Mouse (Mus musculus): ENCODE results near the gene Rdh19. TPM values are rescaled to one million over a fixed set of nuclear protein-coding genes. Genes with fewer than 3 reads are reported as not detected.
"Not testable (repeated sequence)": the region's sequence is repeated elsewhere in the genome, so short reads cannot be mapped to it uniquely, and the experiment has no call there.

Rdh19 gene
- polyA plus RNA-seq, 1 experiment = not detected

DNA sequence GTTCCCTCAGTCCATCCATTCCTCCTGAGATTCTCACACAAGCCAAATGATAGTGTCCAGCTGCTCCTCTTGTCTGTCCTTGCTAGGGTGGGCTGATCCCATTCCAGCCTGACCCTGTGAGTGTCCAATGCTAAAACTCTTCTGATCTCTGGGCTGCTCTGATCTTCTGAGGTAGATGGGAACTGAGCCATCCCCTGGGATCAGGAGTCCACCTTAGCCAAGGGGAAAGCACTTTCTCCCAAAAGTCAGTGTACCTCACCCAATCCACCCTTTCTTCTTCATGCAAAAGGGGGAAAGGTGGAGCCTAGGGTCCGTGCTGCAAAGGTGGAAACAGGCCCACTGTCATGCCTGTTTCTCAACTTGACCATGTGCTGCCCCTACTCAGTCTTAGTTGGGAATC, 41.8 kb downstream of the Rdh19 start:
- H3K36me3 ChIP-seq (ENCODE audit: control insufficient read depth, insufficient read depth, low read length, poor library complexity, severe bottlenecking) = no peaks in the 10 kb centered on the region
- TF ChIP-seq EP300 (IDR thresholded peaks at IDR 0.05; ENCODE audit: insufficient read depth, low read depth, low read length) (no peak), CTCF (IDR thresholded peaks at IDR 0.05; ENCODE audit: low read depth, low read length) (no peak), POLR2A (IDR thresholded peaks at IDR 0.05; ENCODE audit: insufficient read depth, low read length) (no peak)

DNA sequence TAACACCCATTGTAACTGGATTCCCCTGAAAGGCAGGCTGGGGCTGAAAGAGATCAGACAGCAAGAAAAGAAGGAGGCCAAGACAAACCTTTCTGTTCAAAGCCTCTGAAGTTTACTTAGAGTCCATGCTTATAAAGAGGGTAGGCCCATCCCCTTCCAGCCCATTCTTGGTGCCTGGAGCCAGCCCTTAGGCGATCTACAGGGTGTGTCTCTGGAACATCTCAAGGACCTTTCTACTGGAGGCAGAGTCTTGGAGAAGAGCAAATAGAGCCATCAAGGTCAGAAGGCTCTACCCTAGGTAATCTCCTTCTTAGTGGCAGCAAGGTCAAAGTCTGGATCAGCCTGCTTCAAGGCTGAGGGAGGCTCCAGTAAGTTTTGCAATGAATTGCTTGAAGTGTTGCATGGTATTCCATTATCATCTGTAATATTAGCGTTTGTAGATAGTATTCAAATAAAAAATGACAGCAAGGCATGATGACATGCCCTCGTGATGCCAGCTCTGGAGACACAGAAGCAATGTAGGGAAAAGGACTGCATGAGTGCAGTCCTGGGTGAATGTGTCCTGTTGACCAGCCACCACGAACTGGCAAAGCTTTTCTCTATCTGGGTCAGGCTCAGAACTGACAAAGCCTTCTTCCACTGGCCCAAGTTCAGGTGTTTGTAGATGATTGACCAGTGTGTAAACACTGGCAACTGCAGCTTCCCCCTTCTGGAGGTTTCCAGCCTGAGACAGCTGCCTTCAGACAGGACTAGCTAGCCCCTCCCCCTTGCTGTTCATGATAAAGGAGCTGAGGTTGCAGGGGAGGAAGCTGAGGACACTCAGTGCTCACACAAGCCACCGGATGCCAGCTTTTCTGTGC, 43.7 kb downstream of the Rdh19 start:
- TF ChIP-seq EP300 (IDR thresholded peaks at IDR 0.05; ENCODE audit: insufficient read depth, low read depth, low read length) = peak; percentile 71
- H3K27ac ChIP-seq (ENCODE audit: insufficient read depth, low read length) = peak overlapping the region; percentile 41
- H3K27me3 ChIP-seq (ENCODE audit: control insufficient read depth, insufficient read depth, low read length, poor library complexity, severe bottlenecking); H3K4me1 ChIP-seq (ENCODE audit: control insufficient read depth, insufficient read depth, low read length); H3K9me3 ChIP-seq (replicated peaks; ENCODE audit: control insufficient read depth, insufficient read depth, low read length, poor library complexity, severe bottlenecking); H3K4me3 ChIP-seq (ENCODE audit: low read depth, low read length); H3K36me3 ChIP-seq (ENCODE audit: control insufficient read depth, insufficient read depth, low read length, poor library complexity, severe bottlenecking); H3K9ac ChIP-seq (ENCODE audit: low read depth, poor library complexity, severe bottlenecking): not testable (repeated sequence)

More for the DNA sequence above, 41.8 kb downstream of the Rdh19 start:
- Histone ChIP-seq H3K9ac (ENCODE audit: low read depth, poor library complexity, severe bottlenecking) (no peak overlapping the region), H3K4me3 (ENCODE audit: low read depth, low read length) (no peak overlapping the region), H3K4me1 (ENCODE audit: control insufficient read depth, insufficient read depth, low read length) (no peaks in the 10 kb centered on the region), H3K9me3 (replicated peaks; ENCODE audit: control insufficient read depth, insufficient read depth, low read length, poor library complexity, severe bottlenecking) (no peaks in the 10 kb centered on the region), H3K27ac (ENCODE audit: insufficient read depth, low read length) (no peak overlapping the region), H3K27me3 (ENCODE audit: control insufficient read depth, insufficient read depth, low read length, poor library complexity, severe bottlenecking) (no peaks in the 10 kb centered on the region)

DNA sequence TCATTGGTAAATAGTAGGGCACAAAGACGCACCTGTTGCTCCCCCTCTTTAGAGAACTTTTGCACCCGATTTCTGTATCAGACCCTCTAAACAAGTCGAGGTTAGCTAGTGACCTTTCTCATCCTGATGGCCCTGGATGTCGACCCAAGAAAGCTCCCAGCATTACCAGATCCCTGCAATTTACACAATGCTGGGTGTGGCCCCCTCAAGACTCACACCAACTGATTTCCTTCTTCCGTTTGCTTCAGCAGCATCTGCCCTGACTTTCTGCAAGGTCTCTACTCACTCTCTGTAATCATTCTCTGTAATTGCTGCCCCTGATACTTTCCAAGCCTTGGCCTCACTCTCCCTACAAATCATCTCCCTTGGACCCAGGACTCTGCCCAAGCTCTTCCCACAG, 47.0 kb downstream of the Rdh19 start:
- Histone ChIP-seq H3K4me3 (ENCODE audit: low read depth, low read length) (no peak overlapping the region), H3K27me3 (ENCODE audit: control insufficient read depth, insufficient read depth, low read length, poor library complexity, severe bottlenecking) (no peaks in the 10 kb centered on the region), H3K4me1 (ENCODE audit: control insufficient read depth, insufficient read depth, low read length) (peaks cover 7% of the 10 kb centered on the region), H3K9ac (ENCODE audit: low read depth, poor library complexity, severe bottlenecking) (no peak overlapping the region), H3K9me3 (replicated peaks; ENCODE audit: control insufficient read depth, insufficient read depth, low read length, poor library complexity, severe bottlenecking) (no peaks in the 10 kb centered on the region), H3K27ac (ENCODE audit: insufficient read depth, low read length) (no peak overlapping the region), H3K36me3 (ENCODE audit: control insufficient read depth, insufficient read depth, low read length, poor library complexity, severe bottlenecking) (no peaks in the 10 kb centered on the region)
- TF ChIP-seq EP300 (IDR thresholded peaks at IDR 0.05; ENCODE audit: insufficient read depth, low read depth, low read length) (peak; percentile 75), CTCF (IDR thresholded peaks at IDR 0.05; ENCODE audit: low read depth, low read length) (no peak)

DNA sequence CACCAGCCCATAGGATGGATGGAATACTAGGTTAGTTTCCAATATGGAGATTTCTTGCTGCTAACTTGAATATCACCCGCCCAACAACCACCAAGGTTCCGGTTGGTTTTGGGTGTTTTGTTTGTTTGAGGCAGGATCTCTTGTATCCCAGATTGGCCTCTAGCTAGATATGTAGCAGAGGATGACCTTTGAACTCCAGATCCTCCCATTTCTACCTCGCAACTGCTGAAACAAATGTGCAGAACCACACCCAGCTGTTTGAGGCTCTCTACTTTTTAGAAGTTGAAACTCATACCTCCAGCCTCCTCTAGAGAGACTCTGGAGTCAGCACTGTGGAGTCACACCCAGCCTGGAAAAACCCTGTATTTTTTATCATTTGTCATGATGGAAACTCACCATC, 47.8 kb downstream of the Rdh19 start:
- Histone ChIP-seq H3K4me3 (ENCODE audit: low read depth, low read length) (no peak overlapping the region), H3K4me1 (ENCODE audit: control insufficient read depth, insufficient read depth, low read length) (peaks cover 7% of the 10 kb centered on the region), H3K27me3 (ENCODE audit: control insufficient read depth, insufficient read depth, low read length, poor library complexity, severe bottlenecking) (no peaks in the 10 kb centered on the region), H3K9ac (ENCODE audit: low read depth, poor library complexity, severe bottlenecking) (no peak overlapping the region), H3K9me3 (replicated peaks; ENCODE audit: control insufficient read depth, insufficient read depth, low read length, poor library complexity, severe bottlenecking) (0 out of 2 replicates have a peak, but pooled peaks cover 2% of the 10 kb centered on the region), H3K27ac (ENCODE audit: insufficient read depth, low read length) (no peak overlapping the region), H3K36me3 (ENCODE audit: control insufficient read depth, insufficient read depth, low read length, poor library complexity, severe bottlenecking) (no peaks in the 10 kb centered on the region)
- TF ChIP-seq EP300 (IDR thresholded peaks at IDR 0.05; ENCODE audit: insufficient read depth, low read depth, low read length) = no peak
- TF ChIP-seq POLR2A (IDR thresholded peaks at IDR 0.05; ENCODE audit: insufficient read depth, low read length) = no peak
- no peak for TF ChIP-seq CTCF (IDR thresholded peaks at IDR 0.05; ENCODE audit: low read depth, low read length)

DNA sequence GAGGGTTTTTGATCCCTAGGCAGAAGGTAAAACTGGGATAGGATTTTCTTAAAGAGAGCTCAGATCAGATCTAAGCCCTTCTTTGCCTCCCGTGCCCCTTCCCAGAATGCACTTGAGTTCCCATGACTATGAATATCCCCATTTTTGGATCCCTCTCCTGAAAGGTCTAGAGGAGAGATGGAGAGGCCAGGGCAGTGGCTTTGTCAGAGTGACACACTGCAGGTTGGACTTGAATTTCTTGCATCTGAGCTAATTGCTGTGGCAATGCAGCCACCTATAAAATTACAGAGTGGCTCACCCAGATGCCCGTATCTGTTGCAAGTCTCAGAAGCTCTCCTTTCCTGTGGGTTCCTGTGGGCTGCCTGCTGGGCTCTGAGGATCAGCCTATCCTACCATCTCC, 48.5 kb downstream of the Rdh19 start, which contains the start of gene Sdr9c7:
TSS of gene Sdr9c7 (plus strand) at position 301 of the 400 bp plus-strand sequence.
- Histone ChIP-seq H3K36me3 (ENCODE audit: control insufficient read depth, insufficient read depth, low read length, poor library complexity, severe bottlenecking) (no peaks in the 10 kb centered on the region), H3K9ac (ENCODE audit: low read depth, poor library complexity, severe bottlenecking) (no peak within 1 kb of the TSS), H3K4me1 (ENCODE audit: control insufficient read depth, insufficient read depth, low read length) (peaks cover 7% of the 10 kb centered on the region)

DNA sequence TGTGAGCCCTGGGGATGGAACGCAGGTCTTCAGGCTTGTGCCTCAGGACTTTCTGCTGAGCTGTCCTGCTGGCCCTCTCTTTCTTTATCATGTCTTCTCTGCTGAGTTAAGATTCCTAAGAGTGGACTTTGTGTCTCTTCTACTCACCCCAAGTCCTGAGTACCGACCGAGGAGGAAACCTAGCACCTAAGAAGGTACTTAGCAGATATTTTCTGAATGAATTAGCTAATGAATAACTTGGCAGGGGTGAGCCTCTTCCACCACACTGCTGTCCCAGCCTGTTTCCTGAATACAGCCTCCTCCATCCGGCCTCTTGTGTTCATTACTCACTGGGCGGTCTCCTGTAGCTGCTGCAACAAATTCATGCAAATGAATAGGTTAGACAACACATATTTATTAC, 50.1 kb downstream of the Rdh19 start:
- TF ChIP-seq POLR2A (IDR thresholded peaks at IDR 0.05; ENCODE audit: insufficient read depth, low read length) = no peak
- TF ChIP-seq EP300 (IDR thresholded peaks at IDR 0.05; ENCODE audit: insufficient read depth, low read depth, low read length) = no peak
- no peak for TF ChIP-seq CTCF (IDR thresholded peaks at IDR 0.05; ENCODE audit: low read depth, low read length)
- Histone ChIP-seq H3K36me3 (ENCODE audit: control insufficient read depth, insufficient read depth, low read length, poor library complexity, severe bottlenecking) (no peaks in the 10 kb centered on the region), H3K9me3 (replicated peaks; ENCODE audit: control insufficient read depth, insufficient read depth, low read length, poor library complexity, severe bottlenecking) (0 out of 2 replicates have a peak, but pooled peaks cover 2% of the 10 kb centered on the region), H3K27ac (ENCODE audit: insufficient read depth, low read length) (no peak overlapping the region), H3K4me1 (ENCODE audit: control insufficient read depth, insufficient read depth, low read length) (peaks cover 8% of the 10 kb centered on the region), H3K9ac (ENCODE audit: low read depth, poor library complexity, severe bottlenecking) (no peak overlapping the region), H3K4me3 (ENCODE audit: low read depth, low read length) (no peak overlapping the region), H3K27me3 (ENCODE audit: control insufficient read depth, insufficient read depth, low read length, poor library complexity, severe bottlenecking) (no peaks in the 10 kb centered on the region)

More for the DNA sequence above, 48.5 kb downstream of the Rdh19 start, which contains the start of gene Sdr9c7:
- Histone ChIP-seq H3K9me3 (replicated peaks; ENCODE audit: control insufficient read depth, insufficient read depth, low read length, poor library complexity, severe bottlenecking) (0 out of 2 replicates have a peak, but pooled peaks cover 2% of the 10 kb centered on the region), H3K27ac (ENCODE audit: insufficient read depth, low read length) (no peak within 1 kb of the TSS), H3K27me3 (ENCODE audit: control insufficient read depth, insufficient read depth, low read length, poor library complexity, severe bottlenecking) (no peaks in the 10 kb centered on the region), H3K4me3 (ENCODE audit: low read depth, low read length) (no peak within 1 kb of the TSS)
- no peak for TF ChIP-seq CTCF (IDR thresholded peaks at IDR 0.05; ENCODE audit: low read depth, low read length)
- TF ChIP-seq EP300 (IDR thresholded peaks at IDR 0.05; ENCODE audit: insufficient read depth, low read depth, low read length) = no peak
- TF ChIP-seq POLR2A (IDR thresholded peaks at IDR 0.05; ENCODE audit: insufficient read depth, low read length) = no peak

Measured in ES-Bruce4 (cell line).